In the genomic region with DNA sequence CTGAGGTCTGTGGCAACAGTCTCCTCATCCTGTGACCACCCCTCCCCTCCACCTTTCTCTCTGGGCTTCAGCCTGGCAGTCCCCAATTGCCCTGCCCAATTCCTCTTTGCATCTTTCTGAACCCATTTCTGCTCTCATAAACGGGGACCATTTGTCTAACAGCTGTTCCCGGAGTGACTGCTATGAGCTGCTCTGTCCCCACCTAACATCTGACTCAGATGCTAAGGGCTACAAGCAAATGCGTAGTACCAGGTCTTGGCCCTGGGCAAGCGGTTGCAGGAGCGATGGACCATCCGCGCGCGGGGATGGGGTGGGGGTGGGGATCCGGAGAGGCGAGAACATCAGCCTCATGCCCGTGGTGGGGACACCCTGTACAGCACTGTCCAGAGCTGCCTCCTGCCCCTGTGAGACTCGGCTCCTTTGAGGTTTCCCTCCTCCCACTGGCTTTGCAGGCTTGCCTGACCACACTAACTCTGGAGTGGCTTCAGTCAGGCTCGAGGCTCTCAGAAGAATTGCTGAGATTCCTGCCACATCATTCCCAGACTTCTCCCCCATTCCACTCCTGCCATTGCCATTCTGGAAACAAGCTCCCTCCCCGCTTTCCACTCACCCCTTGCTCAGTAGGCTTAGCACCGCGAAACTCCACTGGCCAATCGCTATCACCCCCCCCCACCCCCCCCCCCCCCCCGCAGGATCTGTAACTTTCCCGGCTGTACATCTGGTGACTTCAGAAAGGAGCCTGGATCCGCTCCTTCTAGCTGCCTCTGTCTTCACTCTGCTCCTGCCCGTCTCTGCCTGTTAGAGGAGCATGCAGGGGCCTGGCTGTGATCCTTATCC, we compare ENCODE assay signal across 9 mouse cellular contexts. TPM values are rescaled to one million over a fixed set of nuclear protein-coding genes. Genes with fewer than 3 reads are reported as not detected.
DNase-seq lines count a peak whose midpoint lies in the region; ATAC-seq lines count a peak whose summit lies in the region.
"Had no signal": no experiment of that assay in that cellular context is flagged by ENCODE, and none has a peak within 500 bp of the region (broad histone marks: within the 10 kb centered on the region; RNA-seq: fewer than 3 reads in every experiment).

No protein-coding gene starts in this region.

- H3K9ac ChIP-seq in lung, embryonic 16.5 days (ENCODE audit: low read length), result peak overlapping the region; percentile 60
- peak overlapping the region; percentile 61 for H3K9ac ChIP-seq in stomach, embryonic 16.5 days (ENCODE audit: low read length)

- H3K4me1 ChIP-seq in hindbrain, embryonic 10.5 days (replicated peaks), result peaks cover 37% of the 10 kb centered on the region
- peaks cover 29% of the 10 kb centered on the region for H3K4me1 ChIP-seq in lung, embryonic 16.5 days (replicated peaks; ENCODE audit: control insufficient read depth, insufficient read depth, low read length)
- H3K4me1 ChIP-seq in stomach, embryonic 16.5 days (ENCODE audit: control insufficient read depth, insufficient read depth, low read length), result peaks cover 11% of the 10 kb centered on the region; the same call in 1 of the 2 replicates

- H3K27ac ChIP-seq in hindbrain, embryonic 10.5 days, result peak overlapping the region; percentile 78
- peak overlapping the region; percentile 65 for H3K27ac ChIP-seq in lung, embryonic 16.5 days (ENCODE audit: low read length)
- H3K27ac ChIP-seq in stomach, embryonic 16.5 days (ENCODE audit: low read length), result peak overlapping the region; percentile 58; the same call in 1 of the 2 replicates

- ATAC-seq in lung, embryonic 16.5 days (ENCODE audit: low read depth), result peak; percentile 37; the same call in 1 of the 2 replicates
- ATAC-seq in stomach, embryonic 16.5 days (ENCODE audit: insufficient read depth, low FRiP score), result no peak

- peak overlapping the region; percentile 37 for H3K4me3 ChIP-seq in hindbrain, embryonic 10.5 days
- peak overlapping the region; percentile 14 for H3K4me3 ChIP-seq in lung, embryonic 16.5 days (ENCODE audit: low read length)
- H3K4me3 ChIP-seq in stomach, embryonic 16.5 days (replicated peaks; ENCODE audit: low read length), result peak overlapping the region; percentile 18
- H3K4me3 ChIP-seq: megakaryocyte, embryonic 14.5 days had no signal

- H3K4me2 ChIP-seq in lung, embryonic 16.5 days (ENCODE audit: low read depth, low read length), result peak overlapping the region; percentile 53
- H3K4me2 ChIP-seq in stomach, embryonic 16.5 days (ENCODE audit: low read depth, low read length), result peak overlapping the region; percentile 47

- no peaks in the 10 kb centered on the region for H3K36me3 ChIP-seq in hindbrain, embryonic 10.5 days
- no peaks in the 10 kb centered on the region for H3K36me3 ChIP-seq in lung, embryonic 16.5 days (ENCODE audit: control insufficient read depth, insufficient read depth, low read length)
- H3K36me3 ChIP-seq in stomach, embryonic 16.5 days (ENCODE audit: control insufficient read depth, insufficient read depth, low read length), result no peaks in the 10 kb centered on the region

- DNase-seq in right cerebral cortex, adult 2 months (ENCODE audit: low spot score in 2 of 2), result peak; percentile 8 to 13
- no peak for DNase-seq in right cerebral cortex, postnatal 36 days (ENCODE audit: low spot score in 2 of 2)
- DNase-seq in fibroblast of lung, adult 2 months (ENCODE audit: low read depth), result peak; percentile 67
- DNase-seq in hindbrain, embryonic 10.5 days (ENCODE audit: low spot score), result peak; percentile 37
- DNase-seq in B cell, adult 2 months, result no peak
- DNase-seq in layer of hippocampus, adult 11-12 months (ENCODE audit: low spot score), result no peak

- 15% methylated on average over 20 of the region's 22 CpGs for WGBS in hindbrain, embryonic 10.5 days
- 6% methylated on average over 19 of the region's 22 CpGs for WGBS in lung, embryonic 16.5 days
- 12% methylated on average over 20 of the region's 22 CpGs for WGBS in stomach, embryonic 16.5 days

- peaks cover 22% of the 10 kb centered on the region for H3K27me3 ChIP-seq in hindbrain, embryonic 10.5 days (ENCODE audit: insufficient read depth, poor library complexity, severe bottlenecking)
- no peaks in the 10 kb centered on the region for H3K27me3 ChIP-seq in lung, embryonic 16.5 days (ENCODE audit: control insufficient read depth, insufficient read depth, low read depth, low read length)
- no peaks in the 10 kb centered on the region for H3K27me3 ChIP-seq in stomach, embryonic 16.5 days (ENCODE audit: control insufficient read depth, insufficient read depth, low read length)

- no peaks in the 10 kb centered on the region for H3K9me3 ChIP-seq in hindbrain, embryonic 10.5 days
- H3K9me3 ChIP-seq in lung, embryonic 16.5 days (ENCODE audit: control insufficient read depth, low read length), result no peaks in the 10 kb centered on the region
- H3K9me3 ChIP-seq in stomach, embryonic 16.5 days (replicated peaks; ENCODE audit: control insufficient read depth, low read length), result no peaks in the 10 kb centered on the region

RNA-seq across cellular contexts. Expression of a gene that starts 36.4 kb away (rescaled TPM):
- 23.3 and 25.7 TPM in 2 replicates for polyA plus RNA-seq in hindbrain, embryonic 10.5 days (2016; fragmentation: Nextera tagmentation; extraction: Ambion mirVana)
- 24.4 and 28.7 TPM in 2 replicates for polyA plus RNA-seq in lung, embryonic 16.5 days (2015; fragmentation: Nextera tagmentation; extraction: Ambion mirVana)
- polyA plus RNA-seq in stomach, embryonic 16.5 days (2015; fragmentation: Nextera tagmentation; extraction: Ambion mirVana), result 20.7 and 20.9 TPM in 2 replicates

RNA-seq across cellular contexts. Expression of a gene that starts 37.2 kb away (rescaled TPM):
- 7.8 and 8.6 TPM in 2 replicates for polyA plus RNA-seq in hindbrain, embryonic 10.5 days (2016; fragmentation: Nextera tagmentation; extraction: Ambion mirVana)
- polyA plus RNA-seq in lung, embryonic 16.5 days (2015; fragmentation: Nextera tagmentation; extraction: Ambion mirVana), result 43.1 and 49.9 TPM in 2 replicates
- polyA plus RNA-seq in stomach, embryonic 16.5 days (2015; fragmentation: Nextera tagmentation; extraction: Ambion mirVana), result 8.6 and 9.2 TPM in 2 replicates

Comparison
In these comparisons a context has a peak if more than half of its experiments do, and no peak if none do; other contexts are left out.
1. DNase-seq: peak in right cerebral cortex, adult 2 months (2 of 2), fibroblast of lung, adult 2 months (single experiment) and hindbrain, embryonic 10.5 days (single experiment); none in right cerebral cortex, postnatal 36 days (0 of 2), B cell, adult 2 months (0 of 2) and layer of hippocampus, adult 11-12 months (single experiment).
2. Peak in every context shown above with its lines, with median percentiles within 50 percentile points of each other: H3K27ac ChIP-seq and H3K4me3 ChIP-seq.